Mouse (Mus musculus) lung, adult 2 months (tissue): ENCODE results near the gene Kank1.

ENCODE experiments used
- CTCF ChIP-seq: fragments of 200-500 bp; IDR thresholded peaks from 2 replicates; pipeline ENCODE4 v1.5.1; 2011; ENCODE audit warnings: mild to moderate bottlenecking, low read length, control low read depth; ENCODE audit not compliant: insufficient read depth
- POLR2A ChIP-seq: fragments of 200-500 bp; IDR thresholded peaks from 2 replicates; pipeline ENCODE4 v1.6.1; 2011; ENCODE audit warnings: low read depth, mild to moderate bottlenecking, control low read depth, low read length, borderline replicate concordance; ENCODE audit errors: extremely low read depth

DNA sequence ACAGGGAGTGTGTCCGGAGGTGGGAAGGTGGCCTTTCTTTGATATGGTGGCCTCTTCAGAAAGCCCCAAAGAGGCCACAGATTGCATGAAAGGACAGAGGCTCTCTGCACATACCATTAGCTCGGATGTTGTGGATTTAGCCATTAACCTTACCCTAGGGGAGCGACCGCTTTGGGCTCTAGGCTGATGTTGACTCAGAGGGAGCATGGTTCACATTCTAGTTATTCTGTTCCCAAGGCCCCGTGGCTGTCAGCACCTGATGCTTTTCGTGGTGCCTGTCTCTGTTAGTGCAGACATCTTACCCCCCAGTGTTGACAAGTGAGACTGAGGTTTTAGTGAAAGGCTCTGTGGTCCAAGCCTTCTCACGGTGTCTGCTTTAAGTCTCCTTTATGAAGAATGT is 74.9 kb downstream of the Kank1 start:
- TF ChIP-seq CTCF (no peak), POLR2A (no peak)
